Mouse (Mus musculus): ENCODE data around the gene Arid1b. TPM values are rescaled to one million over a fixed set of nuclear protein-coding genes. Genes with fewer than 3 reads are reported as not detected.

Arid1b gene
- polyA plus RNA-seq, 1 experiment from 2014 or later: 11.2 TPM

DNA sequence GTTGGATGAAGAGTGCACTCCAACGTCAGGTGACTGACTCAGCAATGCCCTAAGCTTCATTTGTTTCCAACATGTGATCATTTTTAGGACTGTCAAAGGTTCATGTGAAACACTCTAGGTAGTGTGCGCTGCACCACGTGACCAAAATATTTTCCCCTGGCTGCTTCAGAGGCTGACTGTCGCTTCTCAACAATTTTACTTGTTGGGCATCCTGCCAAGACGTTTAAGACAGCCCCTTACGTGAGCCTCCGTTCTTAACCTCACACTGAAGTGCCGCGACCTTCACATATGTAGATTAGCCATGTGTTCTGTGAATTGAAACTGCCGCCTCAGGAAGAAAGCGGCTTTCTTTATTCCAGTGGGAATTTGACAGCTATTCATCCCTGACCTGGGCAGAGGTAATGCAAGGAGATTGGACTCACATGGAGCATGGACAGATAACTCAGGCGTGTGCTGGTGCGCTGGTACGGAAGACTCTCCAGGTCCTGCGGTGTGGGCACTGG is 13.1 kb downstream of the Arid1b start:
- ATAC-seq (ENCODE audit: insufficient read depth, low FRiP score, low read depth): peak; percentile 43
- no peak overlapping the region for H3K9ac ChIP-seq
- H3K4me1 ChIP-seq: peaks cover 70% of the 10 kb centered on the region
- H3K27me3 ChIP-seq (replicated peaks): no peaks in the 10 kb centered on the region
- 24% methylated on average over 15 of the region's 15 CpGs for whole genome bisulfite sequencing
- H3K9me3 ChIP-seq: no peaks in the 10 kb centered on the region
- H3K36me3 ChIP-seq: no peaks in the 10 kb centered on the region
- peak overlapping the region; percentile 28; the same call in 1 of the 2 replicates for H3K4me2 ChIP-seq
- H3K27ac ChIP-seq: no peak overlapping the region
- no peak overlapping the region for H3K4me3 ChIP-seq (replicated peaks)

- H3K4me1 ChIP-seq: peaks cover 68% of the 10 kb centered on the region
- no peak for ATAC-seq (ENCODE audit: insufficient read depth, low FRiP score, low read depth)
- no peaks in the 10 kb centered on the region for H3K9me3 ChIP-seq
- no peak overlapping the region for H3K4me3 ChIP-seq (replicated peaks)
- no peak overlapping the region for H3K27ac ChIP-seq
- WGBS: 72% methylated on average over 10 of the region's 10 CpGs
- H3K9ac ChIP-seq: no peak overlapping the region
- no peaks in the 10 kb centered on the region for H3K27me3 ChIP-seq (replicated peaks)
- no peak overlapping the region for H3K4me2 ChIP-seq
- no peaks in the 10 kb centered on the region for H3K36me3 ChIP-seq
Measured at GRCm38 (mm10) chr17:5008236-5008635, 14.1 kb downstream of the Arid1b start.

- no peak overlapping the region for H3K4me2 ChIP-seq
- no peak overlapping the region for H3K27ac ChIP-seq
- WGBS: 58% methylated on average over 5 of the region's 5 CpGs
Measured at GRCm38 (mm10) chr17:5008761-5009160, 14.6 kb downstream of the Arid1b start.

DNA sequence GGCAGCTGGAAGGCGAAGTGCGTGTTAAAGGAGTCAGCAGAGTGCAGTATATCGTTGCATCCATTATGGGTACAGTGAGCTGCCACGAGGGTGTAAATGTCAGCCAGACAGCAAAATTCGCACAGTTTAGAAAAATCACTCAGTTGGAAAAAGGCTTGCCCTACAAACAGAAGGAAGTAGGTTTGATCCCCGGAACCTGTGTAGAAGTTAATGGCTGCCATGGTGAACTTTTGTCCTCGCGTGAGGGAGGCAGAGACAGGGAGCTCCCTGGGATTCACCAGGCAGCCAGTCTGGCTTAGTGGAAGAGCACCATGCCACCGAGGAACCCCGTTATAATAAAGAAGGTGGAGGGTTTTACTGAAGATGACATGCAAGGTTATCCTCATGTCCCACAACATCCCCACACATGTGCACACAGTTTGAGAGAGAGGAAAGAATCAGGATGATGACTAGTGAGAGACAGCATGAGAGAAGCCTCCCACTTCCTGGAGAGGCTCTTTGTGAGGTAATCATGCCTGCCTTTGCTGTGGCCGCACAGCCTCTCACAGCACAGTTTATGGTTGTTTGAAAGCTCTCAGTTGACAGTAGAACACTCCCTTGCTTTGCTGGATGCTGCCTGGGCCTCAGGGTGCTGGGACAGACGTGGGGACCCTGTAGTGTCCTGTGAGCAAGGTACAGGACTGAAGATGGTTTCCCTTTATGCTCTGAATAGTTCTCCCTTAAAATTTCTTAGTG is 15.6 kb downstream of the Arid1b start:
- no peaks in the 10 kb centered on the region for H3K27me3 ChIP-seq (replicated peaks)
- peaks cover 62% of the 10 kb centered on the region for H3K4me1 ChIP-seq
- 66% methylated on average over 12 of the region's 12 CpGs for WGBS
- ATAC-seq (ENCODE audit: insufficient read depth, low FRiP score, low read depth): no peak
- no peaks in the 10 kb centered on the region for H3K9me3 ChIP-seq
- no peaks in the 10 kb centered on the region for H3K36me3 ChIP-seq
- H3K27ac ChIP-seq: no peak overlapping the region
- no peak overlapping the region for H3K9ac ChIP-seq
- no peak overlapping the region for H3K4me2 ChIP-seq
- no peak overlapping the region for H3K4me3 ChIP-seq (replicated peaks)

More at GRCm38 (mm10) chr17:5008761-5009160, 14.6 kb downstream of the Arid1b start:
- peaks cover 68% of the 10 kb centered on the region for H3K4me1 ChIP-seq
- H3K4me3 ChIP-seq (replicated peaks): no peak overlapping the region
- no peaks in the 10 kb centered on the region for H3K36me3 ChIP-seq
- no peak overlapping the region for H3K9ac ChIP-seq
- H3K27me3 ChIP-seq (replicated peaks): no peaks in the 10 kb centered on the region
- no peaks in the 10 kb centered on the region for H3K9me3 ChIP-seq
- ATAC-seq (ENCODE audit: insufficient read depth, low FRiP score, low read depth): no peak

GRCm38 (mm10) chr17:5010781-5011180 is 16.6 kb downstream of the Arid1b start:
- H3K4me1 ChIP-seq: peaks cover 51% of the 10 kb centered on the region

GRCm38 (mm10) chr17:5012091-5012490 is 18.0 kb downstream of the Arid1b start:
- peaks cover 41% of the 10 kb centered on the region for H3K4me1 ChIP-seq
- no peaks in the 10 kb centered on the region for H3K36me3 ChIP-seq
- H3K27me3 ChIP-seq (replicated peaks): no peaks in the 10 kb centered on the region
- H3K27ac ChIP-seq: peak overlapping the region; percentile 21; the same call in 1 of the 2 replicates
- no peak overlapping the region for H3K4me3 ChIP-seq (replicated peaks)
- H3K9me3 ChIP-seq: no peaks in the 10 kb centered on the region
- ATAC-seq (ENCODE audit: insufficient read depth, low FRiP score, low read depth): no peak
- no peak overlapping the region for H3K9ac ChIP-seq
- 42% methylated on average over 3 of the region's 3 CpGs for WGBS
- no peak overlapping the region for H3K4me2 ChIP-seq

More at GRCm38 (mm10) chr17:5010781-5011180, 16.6 kb downstream of the Arid1b start:
- Histone ChIP-seq H3K9ac (no peak overlapping the region), H3K4me3 (replicated peaks) (no peak overlapping the region), H3K27me3 (replicated peaks) (no peaks in the 10 kb centered on the region), H3K27ac (no peak overlapping the region), H3K4me2 (no peak overlapping the region), H3K36me3 (no peaks in the 10 kb centered on the region), H3K9me3 (no peaks in the 10 kb centered on the region)
- ATAC-seq (ENCODE audit: insufficient read depth, low FRiP score, low read depth): no peak
- WGBS: 52% methylated on average over 7 of the region's 7 CpGs

- Histone ChIP-seq H3K9me3 (no peaks in the 10 kb centered on the region), H3K36me3 (no peaks in the 10 kb centered on the region), H3K4me3 (replicated peaks) (no peak overlapping the region), H3K9ac (no peak overlapping the region), H3K4me1 (peaks cover 38% of the 10 kb centered on the region), H3K27me3 (replicated peaks) (no peaks in the 10 kb centered on the region), H3K4me2 (no peak overlapping the region), H3K27ac (0 out of 2 replicates have a peak overlapping the region, but pooled peaks have one; percentile 21)
- ATAC-seq (ENCODE audit: insufficient read depth, low FRiP score, low read depth): no peak
- WGBS: 52% methylated on average over 4 of the region's 4 CpGs
Measured at GRCm38 (mm10) chr17:5012517-5012916, 18.4 kb downstream of the Arid1b start.

- no peak overlapping the region for H3K4me2 ChIP-seq
- no peak overlapping the region for H3K4me3 ChIP-seq (replicated peaks)
- ATAC-seq (ENCODE audit: insufficient read depth, low FRiP score, low read depth): no peak
- H3K9ac ChIP-seq: no peak overlapping the region
- no peak overlapping the region for H3K27ac ChIP-seq
- 80% methylated on average over 23 of the region's 23 CpGs for WGBS
- no peaks in the 10 kb centered on the region for H3K9me3 ChIP-seq
- H3K36me3 ChIP-seq: no peaks in the 10 kb centered on the region
- no peaks in the 10 kb centered on the region for H3K27me3 ChIP-seq (replicated peaks)
- peaks cover 27% of the 10 kb centered on the region for H3K4me1 ChIP-seq
Measured at GRCm38 (mm10) chr17:5014327-5014957, 20.3 kb downstream of the Arid1b start.

GRCm38 (mm10) chr17:5016404-5016803 is 22.3 kb downstream of the Arid1b start:
- 54% methylated on average over 4 of the region's 4 CpGs for WGBS
- Histone ChIP-seq H3K36me3 (no peaks in the 10 kb centered on the region), H3K9me3 (no peaks in the 10 kb centered on the region), H3K4me1 (peaks cover 28% of the 10 kb centered on the region), H3K4me3 (replicated peaks) (no peak overlapping the region), H3K27me3 (replicated peaks) (no peaks in the 10 kb centered on the region), H3K4me2 (no peak overlapping the region), H3K9ac (no peak overlapping the region), H3K27ac (no peak overlapping the region)
- ATAC-seq (ENCODE audit: insufficient read depth, low FRiP score, low read depth): no peak

GRCm38 (mm10) chr17:5017065-5017464 is 22.9 kb downstream of the Arid1b start:
- H3K36me3 ChIP-seq: no peaks in the 10 kb centered on the region
- ATAC-seq (ENCODE audit: insufficient read depth, low FRiP score, low read depth): no peak
- WGBS: 86% methylated on average over 10 of the region's 10 CpGs

GRCm38 (mm10) chr17:5021303-5022003 is 27.3 kb downstream of the Arid1b start:
- no peak overlapping the region for H3K9ac ChIP-seq
- no peaks in the 10 kb centered on the region for H3K9me3 ChIP-seq
- WGBS: 24% methylated on average over 11 of the region's 11 CpGs

More at GRCm38 (mm10) chr17:5017065-5017464, 22.9 kb downstream of the Arid1b start:
- H3K27me3 ChIP-seq (replicated peaks): no peaks in the 10 kb centered on the region
- no peak overlapping the region for H3K27ac ChIP-seq
- H3K9me3 ChIP-seq: no peaks in the 10 kb centered on the region
- peaks cover 32% of the 10 kb centered on the region for H3K4me1 ChIP-seq
- no peak overlapping the region for H3K4me2 ChIP-seq
- H3K9ac ChIP-seq: no peak overlapping the region
- no peak overlapping the region for H3K4me3 ChIP-seq (replicated peaks)

More at GRCm38 (mm10) chr17:5021303-5022003, 27.3 kb downstream of the Arid1b start:
- ATAC-seq (ENCODE audit: insufficient read depth, low FRiP score, low read depth): no peak
- H3K4me2 ChIP-seq: peak overlapping the region; percentile 35
- H3K27ac ChIP-seq: no peak overlapping the region
- H3K36me3 ChIP-seq: no peaks in the 10 kb centered on the region
- H3K27me3 ChIP-seq (replicated peaks): no peaks in the 10 kb centered on the region
- H3K4me3 ChIP-seq (replicated peaks): no peak overlapping the region
- peaks cover 29% of the 10 kb centered on the region for H3K4me1 ChIP-seq

All from stomach, embryonic 15.5 days (tissue).